Mouse (Mus musculus): ENCODE results near the gene Astn2.

DNA sequence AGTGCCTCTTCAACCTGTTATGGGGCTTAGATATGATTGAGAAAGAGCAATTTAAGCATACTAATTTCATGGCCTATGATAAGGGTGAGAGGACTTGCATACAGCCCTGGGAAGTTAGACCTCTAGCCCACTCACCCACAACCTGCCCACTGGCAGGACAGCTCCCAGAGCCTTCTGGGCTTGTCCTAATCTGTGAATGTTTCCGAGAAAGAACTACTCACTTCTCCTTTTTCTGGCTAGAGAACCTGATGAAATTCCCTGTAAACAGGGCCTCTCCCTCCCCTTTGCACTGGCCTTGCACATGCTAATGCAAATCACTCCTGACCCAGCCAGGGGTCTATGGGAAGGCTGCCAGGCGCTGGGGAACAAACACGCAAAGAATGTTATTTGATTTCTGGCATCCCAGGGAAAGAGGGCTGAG is 983.9 kb downstream of the Astn2 start:
- no peak for TF ChIP-seq POLR2A (IDR thresholded peaks at IDR 0.05; ENCODE audit: extremely low read depth, insufficient read depth, low read length)
- TF ChIP-seq CTCF (IDR thresholded peaks at IDR 0.05; ENCODE audit: low read depth, low read length): no peak

Data from liver, adult 2 months (tissue).